ENCODE assay signal across 24 mouse cellular contexts in genomic region chr14:115148821-115149220, GRCm38 (mm10). TPM values are rescaled to one million over a fixed set of nuclear protein-coding genes. Genes with fewer than 3 reads are reported as not detected.
DNase-seq lines count a peak whose midpoint lies in the region; ATAC-seq and TF ChIP-seq lines count a peak whose summit lies in the region.
"Had no signal": no experiment of that assay in that cellular context is flagged by ENCODE, and none has a peak within 500 bp of the region (broad histone marks: within the 10 kb centered on the region; RNA-seq: fewer than 3 reads in every experiment).

No protein-coding gene starts in this region.

- H3K4me3 ChIP-seq in kidney, embryonic 16.5 days (ENCODE audit: low read length): no peak overlapping the region
- no peak overlapping the region for H3K4me3 ChIP-seq in midbrain, embryonic 10.5 days
- H3K4me3 ChIP-seq in forebrain, postnatal 0 days (ENCODE audit: low read depth, low read length): no peak overlapping the region
- H3K4me3 ChIP-seq: embryonic facial prominence, embryonic 12.5 days; heart, adult 2 months; heart, embryonic 15.5 days; hindbrain, embryonic 13.5 days had no signal

- ATAC-seq in CD4-positive, CD25-positive, alpha-beta regulatory T cell, adult 4 months: no peak
- no peak for ATAC-seq in kidney, embryonic 16.5 days (ENCODE audit: low FRiP score, low TSS enrichment)
- ATAC-seq in forebrain, postnatal 0 days: no peak
- ATAC-seq: forebrain, embryonic 16.5 days; Patski had no signal

- 0 out of 2 replicates have a peak, but pooled peaks cover 2% of the 10 kb centered on the region for H3K9me3 ChIP-seq in kidney, embryonic 16.5 days (ENCODE audit: low read length)
- H3K9me3 ChIP-seq in midbrain, embryonic 10.5 days (replicated peaks): no peaks in the 10 kb centered on the region
- H3K9me3 ChIP-seq in forebrain, postnatal 0 days (ENCODE audit: low read length): no peaks in the 10 kb centered on the region
- H3K9me3 ChIP-seq: embryonic facial prominence, embryonic 12.5 days; heart, embryonic 15.5 days; hindbrain, embryonic 13.5 days had no signal

- no peaks in the 10 kb centered on the region for H3K36me3 ChIP-seq in kidney, embryonic 16.5 days (ENCODE audit: insufficient read depth, low read length)
- no peaks in the 10 kb centered on the region for H3K36me3 ChIP-seq in midbrain, embryonic 10.5 days
- no peaks in the 10 kb centered on the region for H3K36me3 ChIP-seq in forebrain, postnatal 0 days (ENCODE audit: insufficient read depth)
- H3K36me3 ChIP-seq: embryonic facial prominence, embryonic 12.5 days; heart, embryonic 15.5 days; hindbrain, embryonic 13.5 days had no signal

- WGBS in kidney, embryonic 16.5 days: 85% methylated on average over 3 of the region's 3 CpGs
- 83% methylated on average over 3 of the region's 3 CpGs for WGBS in midbrain, embryonic 10.5 days
- WGBS in forebrain, postnatal 0 days: 86% methylated on average over 3 of the region's 3 CpGs

- H3K27ac ChIP-seq in kidney, embryonic 16.5 days (ENCODE audit: low read length): no peak overlapping the region
- H3K27ac ChIP-seq in midbrain, embryonic 10.5 days (replicated peaks): no peak overlapping the region
- H3K27ac ChIP-seq in forebrain, postnatal 0 days (ENCODE audit: low read depth, low read length): no peak overlapping the region
- H3K27ac ChIP-seq: embryonic facial prominence, embryonic 12.5 days; heart, adult 2 months; heart, embryonic 15.5 days; hindbrain, embryonic 13.5 days had no signal

- H3K4me2 ChIP-seq in kidney, embryonic 16.5 days (replicated peaks; ENCODE audit: low read depth, low read length): no peak overlapping the region
- no peak overlapping the region for H3K4me2 ChIP-seq in forebrain, postnatal 0 days (ENCODE audit: low read depth)
- H3K4me2 ChIP-seq: embryonic facial prominence, embryonic 12.5 days; heart, embryonic 11.5 days; heart, embryonic 15.5 days; hindbrain, embryonic 13.5 days had no signal

- TF ChIP-seq CTCF in forebrain, postnatal 0 days (IDR thresholded peaks at IDR 0.05; ENCODE audit: low read depth): no peak

- no peak overlapping the region for H3K9ac ChIP-seq in kidney, embryonic 16.5 days (replicated peaks; ENCODE audit: low read length)
- H3K9ac ChIP-seq in forebrain, postnatal 0 days: no peak overlapping the region
- H3K9ac ChIP-seq: embryonic facial prominence, embryonic 12.5 days; heart, embryonic 15.5 days; hindbrain, embryonic 13.5 days had no signal

- H3K27me3 ChIP-seq in kidney, embryonic 16.5 days (ENCODE audit: insufficient read depth, low read length): no peaks in the 10 kb centered on the region
- H3K27me3 ChIP-seq in midbrain, embryonic 10.5 days (ENCODE audit: low read depth, poor library complexity, severe bottlenecking): no peaks in the 10 kb centered on the region
- no peaks in the 10 kb centered on the region for H3K27me3 ChIP-seq in forebrain, postnatal 0 days (ENCODE audit: insufficient read depth, low read length)
- H3K27me3 ChIP-seq: embryonic facial prominence, embryonic 12.5 days; heart, embryonic 15.5 days; hindbrain, embryonic 13.5 days; Patski had no signal

- peak; percentile 5 for DNase-seq in CD4-positive, CD25-positive, alpha-beta regulatory T cell, adult 2 months (ENCODE audit: low read depth, low spot score)
- DNase-seq in kidney, postnatal 14 days: peak; percentile 3
- DNase-seq in A20 (ENCODE audit: low read depth, low spot score) (peak; percentile 13), R1 (ENCODE audit: low read depth, low spot score) (peak; percentile 28)
- DNase-seq in midbrain, embryonic 10.5 days (ENCODE audit: low spot score): no peak
- no peak for DNase-seq in forebrain, postnatal 0 days
- DNase-seq: adrenal gland, postnatal 10 days; cerebellum, adult 11 months; cerebellum, adult 9-10 months; cerebellum, postnatal 25 days; gastrocnemius, postnatal 14 days; heart, adult 2 months; heart, postnatal 14 days had no signal

- no peaks in the 10 kb centered on the region for H3K4me1 ChIP-seq in kidney, embryonic 16.5 days (ENCODE audit: insufficient read depth, low read length)
- no peaks in the 10 kb centered on the region for H3K4me1 ChIP-seq in midbrain, embryonic 10.5 days
- H3K4me1 ChIP-seq in forebrain, postnatal 0 days (ENCODE audit: insufficient read depth): no peaks in the 10 kb centered on the region
- H3K4me1 ChIP-seq: embryonic facial prominence, embryonic 12.5 days; heart, embryonic 15.5 days; hindbrain, embryonic 13.5 days had no signal

RNA-seq across cellular contexts. Expression of gene Gpc5, which starts 56.8 kb away (rescaled TPM):
- polyA plus RNA-seq in CD4-positive, CD25-positive, alpha-beta regulatory T cell, adult 4 months (2017; shearing (Covaris generic)): under 1 TPM in 1 of 2 experiments, not detected in 1; 0.30 TPM
- 11.6 and 13.8 TPM in 2 replicates for polyA plus RNA-seq in kidney, embryonic 16.5 days (2015; fragmentation: Nextera tagmentation; extraction: Ambion mirVana)
- polyA plus RNA-seq in midbrain, embryonic 10.5 days (2016; fragmentation: Nextera tagmentation; extraction: Ambion mirVana): 0.30 and 0.83 TPM in 2 replicates
- total RNA-seq in forebrain, postnatal 0 days (2014; rRNA removed): 8.7 and 10.4 TPM in 2 replicates
- 8.0 and 8.2 TPM in 2 replicates for polyA plus RNA-seq in forebrain, postnatal 0 days (2015; fragmentation: Nextera tagmentation; extraction: Ambion mirVana)
- total RNA-seq: gastrocnemius, adult 18-20 months; gastrocnemius, postnatal 14 days; heart, adult 2 months; heart, postnatal 14 days; hematopoietic stem cell, adult 5-6 weeks had no signal
- polyA plus RNA-seq: C2C12; heart, adult 2 months had no signal

Comparison
In these comparisons a context has a peak if more than half of its experiments do, and no peak if none do; other contexts are left out.
1. DNase-seq: peak in CD4-positive, CD25-positive, alpha-beta regulatory T cell, adult 2 months (single experiment), kidney, postnatal 14 days (single experiment), A20 (single experiment) and R1 (single experiment); none in midbrain, embryonic 10.5 days (single experiment) and forebrain, postnatal 0 days (single experiment).